Mouse (Mus musculus): Measurements from ENCODE around the gene Gng7. TPM values are rescaled to one million over a fixed set of nuclear protein-coding genes. Genes with fewer than 3 reads are reported as not detected.
A peak's percentile ranks its signal among the peaks of the same experiment; 100 is the strongest.

Gng7 gene
- polyA plus RNA-seq, 1 experiment from 2014 or later: 1.2 TPM

- WGBS: 7% methylated on average over 17 of the region's 17 CpGs
- peak overlapping the region; percentile 58 for H3K27ac ChIP-seq (ENCODE audit: low read depth, low read length)
- no peak for ATAC-seq
- peak overlapping the region; percentile 19 for H3K9ac ChIP-seq (ENCODE audit: low read depth, low read length)
- H3K4me2 ChIP-seq (replicated peaks; ENCODE audit: low read depth): peak overlapping the region; percentile 87
- H3K36me3 ChIP-seq (ENCODE audit: control insufficient read depth, insufficient read depth): no peaks in the 10 kb centered on the region
- H3K27me3 ChIP-seq (replicated peaks; ENCODE audit: control insufficient read depth, insufficient read depth, low read length): no peaks in the 10 kb centered on the region
- peaks cover 35% of the 10 kb centered on the region for H3K4me1 ChIP-seq (replicated peaks; ENCODE audit: control insufficient read depth, insufficient read depth, low read length)
- TF ChIP-seq CTCF (IDR thresholded peaks at IDR 0.05; ENCODE audit: low read depth): no peak
- H3K9me3 ChIP-seq (ENCODE audit: control insufficient read depth): no peaks in the 10 kb centered on the region
- H3K4me3 ChIP-seq (ENCODE audit: low read depth, low read length): peak overlapping the region; percentile 78
These were observed 81.9 kb downstream of the Gng7 start for GRCm38 (mm10) chr10:80932700-80933420.

DNA sequence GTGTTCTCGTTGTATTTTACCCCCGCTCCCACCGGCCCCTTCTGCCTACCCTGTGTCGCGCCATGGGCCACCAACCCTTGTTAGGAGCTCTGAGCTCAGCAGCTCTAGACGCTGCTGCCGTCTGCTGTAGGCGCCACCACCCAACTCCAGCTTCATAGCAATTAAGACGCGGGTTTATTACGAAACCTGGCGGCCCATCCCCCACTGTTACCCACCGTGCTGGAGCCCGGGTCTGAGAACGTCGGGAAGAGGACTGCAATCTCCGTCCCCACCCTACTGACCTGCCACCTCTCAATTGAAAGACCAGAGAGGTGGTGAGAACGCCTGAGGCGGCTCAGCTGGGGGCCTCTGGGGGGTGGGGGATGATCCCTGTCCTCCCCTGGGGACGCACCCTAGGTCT, 82.5 kb downstream of the Gng7 start:
- H3K9me3 ChIP-seq (ENCODE audit: control insufficient read depth): no peaks in the 10 kb centered on the region
- 2% methylated on average over 20 of the region's 20 CpGs for WGBS
- H3K36me3 ChIP-seq (ENCODE audit: control insufficient read depth, insufficient read depth): no peaks in the 10 kb centered on the region
- no peak for ATAC-seq
- H3K9ac ChIP-seq (ENCODE audit: low read depth, low read length): peak overlapping the region; percentile 19
- peaks cover 30% of the 10 kb centered on the region for H3K4me1 ChIP-seq (replicated peaks; ENCODE audit: control insufficient read depth, insufficient read depth, low read length)
- peak overlapping the region; percentile 87 for H3K4me2 ChIP-seq (replicated peaks; ENCODE audit: low read depth)
- 0 out of 2 replicates have a peak overlapping the region, but pooled peaks have one; percentile 11 for H3K27ac ChIP-seq (ENCODE audit: low read depth, low read length)
- no peaks in the 10 kb centered on the region for H3K27me3 ChIP-seq (replicated peaks; ENCODE audit: control insufficient read depth, insufficient read depth, low read length)
- TF ChIP-seq CTCF (IDR thresholded peaks at IDR 0.05; ENCODE audit: low read depth): no peak
- H3K4me3 ChIP-seq (ENCODE audit: low read depth, low read length): peak overlapping the region; percentile 78

DNA sequence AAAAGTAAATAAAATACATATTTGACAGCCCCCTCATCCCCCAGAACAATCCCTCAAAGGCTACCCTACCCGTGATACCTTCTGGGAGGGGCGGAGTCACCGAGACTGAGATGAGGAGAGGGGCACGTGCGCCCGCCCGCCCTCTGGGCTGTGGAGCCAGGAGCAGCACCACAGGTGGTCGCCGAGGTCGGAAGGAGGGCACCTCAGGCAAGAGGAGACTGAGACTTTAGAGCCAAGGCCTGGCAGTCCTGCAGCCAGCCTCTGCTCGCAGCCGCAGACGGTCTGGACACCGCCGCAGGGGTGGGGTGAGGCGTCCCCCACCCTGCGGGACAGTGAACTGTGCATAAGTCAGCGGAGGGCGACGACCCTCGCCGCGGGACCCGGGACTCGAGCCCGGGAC, 83.0 kb downstream of the Gng7 start:
- no peak for ATAC-seq
- no peak for TF ChIP-seq CTCF (IDR thresholded peaks at IDR 0.05; ENCODE audit: low read depth)
- Histone ChIP-seq H3K27me3 (replicated peaks; ENCODE audit: control insufficient read depth, insufficient read depth, low read length) (no peaks in the 10 kb centered on the region), H3K27ac (ENCODE audit: low read depth, low read length) (no peak overlapping the region), H3K4me2 (replicated peaks; ENCODE audit: low read depth) (peak overlapping the region; percentile 87), H3K4me3 (ENCODE audit: low read depth, low read length) (peak overlapping the region; percentile 78), H3K9ac (ENCODE audit: low read depth, low read length) (peak overlapping the region; percentile 19; the same call in 1 of the 2 replicates), H3K9me3 (ENCODE audit: control insufficient read depth) (no peaks in the 10 kb centered on the region), H3K4me1 (replicated peaks; ENCODE audit: control insufficient read depth, insufficient read depth, low read length) (peaks cover 29% of the 10 kb centered on the region), H3K36me3 (ENCODE audit: control insufficient read depth, insufficient read depth) (no peaks in the 10 kb centered on the region)
- 9% methylated on average over 26 of the region's 26 CpGs for WGBS

DNA sequence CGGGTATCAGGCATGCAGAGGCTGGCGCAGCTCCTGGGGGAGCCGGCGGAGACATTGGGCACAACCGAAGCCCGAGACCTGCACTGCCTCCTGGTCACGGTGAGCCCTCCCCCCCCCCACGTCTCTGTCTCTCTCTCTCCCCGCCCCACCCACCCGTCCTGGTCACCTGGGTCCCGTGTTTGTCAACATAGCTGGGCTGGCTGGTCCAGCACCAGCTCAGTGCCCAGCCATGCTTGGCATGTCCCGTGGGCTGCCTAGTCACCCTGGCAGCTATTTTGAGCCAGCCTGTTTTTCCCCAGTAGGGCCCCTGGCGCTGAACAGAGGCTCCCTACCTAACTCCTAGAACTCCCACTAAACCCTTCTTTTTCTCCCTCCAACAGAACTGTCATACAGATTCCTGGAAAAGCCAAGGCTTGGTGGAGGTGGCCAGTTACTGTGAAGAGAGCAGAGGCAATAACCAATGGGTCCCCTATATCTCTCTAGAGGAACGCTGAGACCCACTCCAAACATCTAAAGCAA, 83.5 kb downstream of the Gng7 start:
- no peaks in the 10 kb centered on the region for H3K27me3 ChIP-seq (replicated peaks; ENCODE audit: control insufficient read depth, insufficient read depth, low read length)
- H3K4me3 ChIP-seq (ENCODE audit: low read depth, low read length): peak overlapping the region; percentile 78
- H3K4me2 ChIP-seq (replicated peaks; ENCODE audit: low read depth): peak overlapping the region; percentile 87
- whole genome bisulfite sequencing: 21% methylated on average over 14 of the region's 14 CpGs
- peaks cover 27% of the 10 kb centered on the region for H3K4me1 ChIP-seq (replicated peaks; ENCODE audit: control insufficient read depth, insufficient read depth, low read length)
- no peaks in the 10 kb centered on the region for H3K36me3 ChIP-seq (ENCODE audit: control insufficient read depth, insufficient read depth)
- no peak for TF ChIP-seq CTCF (IDR thresholded peaks at IDR 0.05; ENCODE audit: low read depth)
- no peak overlapping the region; the same call in 1 of the 2 replicates for H3K27ac ChIP-seq (ENCODE audit: low read depth, low read length)
- H3K9ac ChIP-seq (ENCODE audit: low read depth, low read length): peak overlapping the region; percentile 60
- no peak for ATAC-seq
- no peaks in the 10 kb centered on the region for H3K9me3 ChIP-seq (ENCODE audit: control insufficient read depth)

DNA sequence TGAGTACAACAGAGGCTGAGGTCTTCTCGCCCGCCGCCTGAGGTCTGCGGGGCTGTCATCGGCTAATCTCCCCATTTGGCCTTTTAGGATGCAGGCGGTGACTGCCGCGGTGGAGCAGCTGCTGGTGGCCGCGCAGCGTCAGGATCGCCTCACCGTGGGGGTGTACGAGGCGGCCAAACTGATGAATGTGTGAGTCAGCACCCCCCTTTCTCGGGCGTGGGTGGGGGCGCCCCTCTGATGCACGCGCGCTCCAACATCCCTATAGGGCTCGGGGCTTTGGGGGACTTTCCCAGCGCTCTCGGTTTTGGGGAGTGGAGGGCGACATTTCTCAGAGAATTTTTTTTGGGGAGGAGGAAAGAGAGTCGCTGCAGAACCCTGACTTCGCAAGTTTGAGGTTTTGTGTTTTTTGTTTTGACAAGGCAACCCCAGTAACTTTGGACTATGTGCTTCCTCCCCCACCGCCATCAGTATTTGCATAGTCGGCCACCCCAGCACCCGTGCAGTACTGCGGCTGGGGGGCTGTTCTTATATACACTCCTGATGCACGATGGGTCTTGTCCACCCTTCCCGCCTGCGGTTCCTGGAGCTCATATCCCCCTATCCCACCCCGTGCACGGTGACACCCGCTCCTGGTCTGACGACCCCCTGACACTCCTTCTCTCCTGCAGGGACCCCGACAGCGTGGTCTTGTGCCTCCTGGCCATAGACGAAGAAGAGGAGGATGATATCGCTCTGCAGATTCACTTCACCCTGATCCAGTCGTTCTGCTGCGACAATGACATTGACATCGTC, 84.2 kb downstream of the Gng7 start:
- no peak for TF ChIP-seq CTCF (IDR thresholded peaks at IDR 0.05; ENCODE audit: low read depth)
- no peak for ATAC-seq
- no peak overlapping the region for H3K27ac ChIP-seq (ENCODE audit: low read depth, low read length)
- no peaks in the 10 kb centered on the region for H3K9me3 ChIP-seq (ENCODE audit: control insufficient read depth)
- H3K4me1 ChIP-seq (replicated peaks; ENCODE audit: control insufficient read depth, insufficient read depth, low read length): peaks cover 23% of the 10 kb centered on the region; the same call in 1 of the 2 replicates
- no peaks in the 10 kb centered on the region for H3K36me3 ChIP-seq (ENCODE audit: control insufficient read depth, insufficient read depth)
- H3K4me2 ChIP-seq (replicated peaks; ENCODE audit: low read depth): peak overlapping the region; percentile 87
- H3K9ac ChIP-seq (ENCODE audit: low read depth, low read length): peak overlapping the region; percentile 60
- H3K4me3 ChIP-seq (ENCODE audit: low read depth, low read length): peak overlapping the region; percentile 78
- WGBS: 4% methylated on average over 45 of the region's 45 CpGs
- H3K27me3 ChIP-seq (replicated peaks; ENCODE audit: control insufficient read depth, insufficient read depth, low read length): no peaks in the 10 kb centered on the region
